Mouse (Mus musculus): ENCODE measurements around the gene Fbp1. TPM values are rescaled to one million over a fixed set of nuclear protein-coding genes. Genes with fewer than 3 reads are reported as not detected.
"Not testable (repeated sequence)": the region's sequence is repeated elsewhere in the genome, so short reads cannot be mapped to it uniquely, and the experiment has no call there.

Fbp1 gene
- total RNA-seq (2021) = under 1 TPM; 0.33 to 0.59 TPM
- long read RNA-seq, experiment 1 = 0 reads
- long read RNA-seq, experiment 2 = 0 reads

GRCm38 (mm10) chr13:62887712-62888441, at the start of gene Fbp1:
Fbp1 (minus strand) TSS chr13:62888282.
- no peak for TF ChIP-seq CTCF (IDR thresholded peaks at IDR 0.05)
- Histone ChIP-seq H3K4me3 (no peak within 1 kb of the TSS), H3K27ac (no peak within 1 kb of the TSS)
- intact Hi-C loops (cut with DNase I) = no loop called here
- no peak for DNase-seq (ENCODE audit: extremely low spot score in 1 of 2, low spot score in 2 of 2)

- no peak for DNase-seq (ENCODE audit: extremely low spot score in 1 of 2, low spot score in 2 of 2)
- intact Hi-C loops (cut with DNase I) = no loop called here
- no peak for TF ChIP-seq CTCF (IDR thresholded peaks at IDR 0.05)
- no peak overlapping the region for H3K27ac ChIP-seq
- no peak overlapping the region for H3K4me3 ChIP-seq
Measured at GRCm38 (mm10) chr13:62932452-62932851, 44.4 kb upstream of the Fbp1 start.

DNA sequence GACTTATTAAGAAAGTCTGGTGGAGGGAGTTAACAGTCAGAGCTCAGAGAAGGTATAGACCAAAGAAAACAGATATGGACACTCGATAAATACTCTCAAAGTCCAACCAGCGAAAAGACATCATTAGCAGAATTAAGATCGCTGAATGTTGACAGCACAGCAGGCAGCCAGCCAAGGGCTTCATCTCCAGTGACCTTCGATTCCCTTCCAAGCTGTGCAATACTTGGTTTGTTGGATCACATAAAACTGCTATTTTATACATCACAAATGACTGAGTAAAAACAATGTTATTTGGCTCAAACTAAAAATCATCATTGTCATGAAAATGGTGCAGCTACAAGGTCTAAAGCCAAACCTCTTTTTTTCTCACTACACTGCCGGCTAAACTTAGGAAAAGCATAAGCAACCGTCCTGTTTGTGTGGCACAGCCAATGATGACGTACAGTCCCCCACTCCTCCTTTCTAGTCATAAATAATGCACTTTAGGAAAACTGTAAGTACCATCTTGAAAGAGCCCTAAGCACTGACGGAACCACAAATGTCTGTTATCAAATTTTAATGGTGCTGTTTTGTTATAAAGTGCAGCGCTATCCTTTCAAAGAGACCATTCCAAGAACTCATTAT, 41.8 kb upstream of the Fbp1 start:
- H3K27ac ChIP-seq = no peak overlapping the region
- intact Hi-C loops (cut with DNase I) = loop anchor here (10.0 kb wide), 3 partner anchors 115 to 1105 kb away; no protein-coding TSS in a partner anchor
- DNase-seq (ENCODE audit: extremely low spot score in 1 of 2, low spot score in 2 of 2) = no peak
- no peak for TF ChIP-seq CTCF (IDR thresholded peaks at IDR 0.05)
- H3K4me3 ChIP-seq = no peak overlapping the region

GRCm38 (mm10) chr13:62929144-62929543, 41.1 kb upstream of the Fbp1 start:
- H3K27ac ChIP-seq; DNase-seq (ENCODE audit: extremely low spot score in 1 of 2, low spot score in 2 of 2); H3K4me3 ChIP-seq: not testable (repeated sequence)
- intact Hi-C loops (cut with DNase I) = loop anchor here (10.0 kb wide), 3 partner anchors 116 to 1106 kb away; no protein-coding TSS in a partner anchor

DNA sequence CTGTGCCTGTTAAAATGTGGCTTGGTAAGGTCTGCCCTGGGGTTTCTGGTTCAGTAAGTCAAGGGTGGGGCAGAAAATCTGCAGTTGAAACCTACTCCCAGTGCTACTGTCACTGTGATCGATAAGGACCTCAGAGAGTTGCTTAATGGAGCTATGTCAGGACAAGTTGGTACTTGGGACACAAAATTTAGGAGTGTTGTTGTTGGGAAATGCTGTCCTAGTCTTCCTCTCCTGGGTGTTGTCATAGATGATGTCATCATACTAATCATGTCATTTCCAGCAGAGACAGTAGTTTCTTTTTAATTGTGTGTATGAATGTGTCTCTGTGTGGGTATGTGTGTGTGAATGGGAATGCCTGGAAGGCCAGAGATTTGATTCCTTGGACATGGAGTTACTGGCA, 39.4 kb upstream of the Fbp1 start:
- intact Hi-C loops (cut with DNase I) = loop anchor here (2.0 to 10.0 kb wide), 5 partner anchors 117 to 1107 kb away; no protein-coding TSS in a partner anchor

GRCm38 (mm10) chr13:62926479-62926878, 38.4 kb upstream of the Fbp1 start:
- peak; percentile 45 to 50 for DNase-seq (ENCODE audit: extremely low spot score in 1 of 2, low spot score in 2 of 2)

More for the DNA sequence above, 39.4 kb upstream of the Fbp1 start:
- H3K4me3 ChIP-seq = no peak overlapping the region
- no peak overlapping the region for H3K27ac ChIP-seq
- no peak for DNase-seq (ENCODE audit: extremely low spot score in 1 of 2, low spot score in 2 of 2)
- no peak for TF ChIP-seq CTCF (IDR thresholded peaks at IDR 0.05)

DNA sequence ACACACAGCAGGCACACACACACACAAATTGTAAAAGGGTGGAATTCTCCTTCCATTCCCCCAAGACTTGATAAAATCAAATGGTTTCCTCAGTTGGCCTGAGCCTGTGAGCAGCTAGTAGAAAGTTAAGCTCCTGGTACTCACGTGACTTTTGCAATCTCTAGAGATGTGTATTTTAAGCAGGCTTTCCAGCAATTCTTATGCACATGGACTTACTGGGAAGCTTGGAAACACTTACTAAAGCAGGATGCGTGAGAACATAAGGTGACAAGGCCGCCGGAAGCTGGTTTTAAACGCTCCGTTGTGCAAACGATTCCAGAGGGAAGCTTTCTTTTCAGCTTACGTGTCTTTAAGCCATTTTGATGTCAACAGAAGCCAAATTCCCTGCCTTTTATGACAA, 35.1 kb upstream of the Fbp1 start:
- intact Hi-C loops (cut with DNase I) = loop anchor here (10.0 kb wide), 3 partner anchors 122 to 1112 kb away; no protein-coding TSS in a partner anchor
- H3K4me3 ChIP-seq = no peak overlapping the region
- no peak overlapping the region for H3K27ac ChIP-seq
- no peak for TF ChIP-seq CTCF (IDR thresholded peaks at IDR 0.05)
- no peak for DNase-seq (ENCODE audit: extremely low spot score in 1 of 2, low spot score in 2 of 2)

More at GRCm38 (mm10) chr13:62926479-62926878, 38.4 kb upstream of the Fbp1 start:
- peak; percentile 66 for TF ChIP-seq CTCF (IDR thresholded peaks at IDR 0.05)
- Histone ChIP-seq H3K4me3 (no peak overlapping the region), H3K27ac (no peak overlapping the region)
- intact Hi-C loops (cut with DNase I) = loop anchor here (2.0 to 10.0 kb wide), 5 partner anchors 118 to 1108 kb away; no protein-coding TSS in a partner anchor

GRCm38 (mm10) chr13:62922645-62923044, 34.6 kb upstream of the Fbp1 start:
- no peak for DNase-seq (ENCODE audit: extremely low spot score in 1 of 2, low spot score in 2 of 2)
- no peak for TF ChIP-seq CTCF (IDR thresholded peaks at IDR 0.05)
- Histone ChIP-seq H3K27ac (no peak overlapping the region), H3K4me3 (no peak overlapping the region)
- intact Hi-C loops (cut with DNase I) = loop anchor here (10.0 kb wide), 3 partner anchors 122 to 1112 kb away; no protein-coding TSS in a partner anchor

DNA sequence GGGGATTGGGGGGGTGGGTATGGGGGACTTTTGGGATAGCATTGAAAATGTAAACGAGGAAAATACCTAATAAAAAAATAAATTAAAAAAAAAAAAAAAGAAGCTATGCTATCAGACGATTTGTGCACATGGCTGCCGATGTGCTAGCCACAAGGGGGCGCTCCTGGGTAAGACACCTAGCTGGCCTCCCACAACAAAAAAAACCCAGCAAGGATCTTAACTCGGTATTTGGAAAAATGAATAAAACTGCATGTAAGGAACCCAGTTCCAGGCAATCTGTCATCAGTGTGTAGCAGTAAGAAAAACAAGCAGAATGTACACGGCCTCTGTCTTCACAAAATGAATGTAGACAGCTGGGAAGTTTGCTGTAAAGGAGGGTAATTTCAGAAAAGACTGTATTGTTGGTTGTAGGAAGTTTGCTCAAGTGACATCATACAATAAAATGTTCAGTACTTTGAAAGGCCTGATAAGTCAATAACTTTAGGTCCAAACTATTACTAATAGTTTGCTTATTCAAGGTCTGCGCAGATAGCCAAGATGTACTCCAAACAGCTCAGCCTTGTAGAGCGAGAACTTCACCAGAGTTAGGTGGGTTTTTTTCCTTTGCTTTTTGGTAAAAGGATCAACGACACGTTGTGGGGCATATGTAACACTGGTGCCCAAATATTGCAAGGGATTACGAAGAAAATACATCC, 31.7 kb upstream of the Fbp1 start:
- intact Hi-C loops (cut with DNase I) = loop anchor here (10.0 kb wide), 3 partner anchors 125 to 1115 kb away; no protein-coding TSS in a partner anchor
- TF ChIP-seq CTCF (IDR thresholded peaks at IDR 0.05) = peak; percentile 78
- no peak overlapping the region for H3K4me3 ChIP-seq
- H3K27ac ChIP-seq = no peak overlapping the region
- peak; percentile 80 to 84 for DNase-seq (ENCODE audit: extremely low spot score in 1 of 2, low spot score in 2 of 2)

DNA sequence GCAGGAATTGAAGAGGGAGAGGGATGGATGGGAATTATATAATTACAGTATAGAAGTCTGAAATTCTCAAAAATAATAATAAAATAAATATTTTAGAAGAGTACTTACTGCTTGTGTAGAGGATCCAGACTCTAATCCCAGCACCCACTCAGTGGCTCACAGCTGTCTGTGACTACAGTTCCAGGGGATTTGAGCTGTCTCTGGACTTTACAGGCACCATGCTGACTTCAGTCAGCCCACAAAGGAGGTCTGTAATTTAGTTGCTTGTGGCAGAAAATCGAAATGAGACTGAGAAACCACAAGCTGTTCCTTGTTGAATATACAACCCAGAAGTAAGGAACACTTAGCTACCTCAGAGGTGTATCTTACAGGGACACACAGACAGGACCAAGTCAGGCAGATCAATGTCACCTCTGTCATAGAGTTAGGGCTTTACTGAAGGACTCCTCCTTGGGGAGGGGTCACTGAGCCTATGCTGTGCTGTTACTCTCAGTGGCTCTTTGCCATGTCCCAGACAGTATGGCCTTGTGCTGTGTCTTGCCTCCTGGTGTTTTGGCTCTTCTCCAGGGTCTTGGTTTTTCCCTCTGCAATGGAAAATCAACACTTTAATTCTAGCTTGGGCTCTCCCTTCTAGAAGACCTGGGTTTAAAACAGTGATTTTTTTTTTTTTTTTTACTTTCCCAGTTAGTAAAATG, 29.5 kb upstream of the Fbp1 start:
- DNase-seq (ENCODE audit: extremely low spot score in 1 of 2, low spot score in 2 of 2) = no peak
- intact Hi-C loops (cut with DNase I) = no loop called here
- H3K4me3 ChIP-seq = no peak overlapping the region
- H3K27ac ChIP-seq = no peak overlapping the region
- no peak for TF ChIP-seq CTCF (IDR thresholded peaks at IDR 0.05)

DNA sequence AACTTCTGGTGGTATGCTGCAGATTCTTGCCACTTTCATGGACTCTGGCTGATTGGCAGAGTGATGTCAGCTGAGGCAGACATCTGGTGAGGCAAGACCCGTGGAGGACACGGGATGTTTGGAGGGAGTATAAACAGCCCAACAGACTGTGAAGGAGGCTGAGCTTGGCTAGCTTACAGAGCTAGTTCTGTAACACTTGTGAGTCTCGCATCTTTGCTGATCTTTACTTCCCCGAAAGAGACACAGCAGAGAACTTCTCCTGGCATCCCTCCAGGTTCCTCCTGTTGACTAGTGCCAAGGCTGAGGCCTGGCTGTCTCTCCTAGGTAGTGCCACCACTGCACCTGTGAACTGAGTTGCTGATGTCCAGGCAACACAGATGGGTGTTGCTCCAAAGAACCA, 28.6 kb upstream of the Fbp1 start:
- Histone ChIP-seq H3K4me3 (no peak overlapping the region), H3K27ac (no peak overlapping the region)
- no peak for DNase-seq (ENCODE audit: extremely low spot score in 1 of 2, low spot score in 2 of 2)
- intact Hi-C loops (cut with DNase I) = no loop called here
- TF ChIP-seq CTCF (IDR thresholded peaks at IDR 0.05) = no peak

Measured in left cerebral cortex, adult 2 months (tissue).